Mouse (Mus musculus) heart, adult 2 months (tissue): ENCODE data around the gene Selenoo. TPM values are rescaled to one million over a fixed set of nuclear protein-coding genes. Genes with fewer than 3 reads are reported as not detected.

Source experiments
- DNase-seq, 2 experiments: peaks; one replicate each; pipeline ENCODE4 v3.0.0; 2021
- H3K27ac ChIP-seq: fragments of 200-600 bp; 2 replicates; pipeline ENCODE4 v1.8.1; 2022
- H3K27me3 ChIP-seq: fragments of 200-500 bp; 2 replicates; pipeline ENCODE4 v1.6.1; 2012; ENCODE audit warnings: mild to moderate bottlenecking, low read length, inconsistent platforms, mixed read lengths; ENCODE audit not compliant: control insufficient read depth, insufficient read depth
- H3K36me3 ChIP-seq: fragments of 200-500 bp; 2 replicates; pipeline ENCODE4 v1.6.1; 2012; ENCODE audit warnings: low read length, inconsistent platforms; ENCODE audit not compliant: control insufficient read depth, insufficient read depth
- H3K4me1 ChIP-seq: fragments of 200-500 bp; 2 replicates; pipeline ENCODE4 v1.6.1; 2011; ENCODE audit warnings: low read length; ENCODE audit not compliant: control insufficient read depth, insufficient read depth
- H3K4me3 ChIP-seq: fragments of 200-600 bp; 2 replicates; pipeline ENCODE4 v1.8.1; 2022
- H3K79me2 ChIP-seq: fragments of 200-500 bp; replicated peaks from 2 replicates; pipeline ENCODE4 v1.6.1; 2012; ENCODE audit warnings: mild to moderate bottlenecking, inconsistent platforms, low read length, moderate library complexity, mixed read lengths; ENCODE audit not compliant: control insufficient read depth, insufficient read depth
- H3K9ac ChIP-seq: fragments of 200-500 bp; 2 replicates; pipeline ENCODE4 v1.6.1; 2012; ENCODE audit warnings: low read depth, mild to moderate bottlenecking, control low read depth, inconsistent platforms, low read length, mixed read lengths
- CTCF ChIP-seq: fragments of 200-600 bp; IDR thresholded peaks from 2 replicates; pipeline ENCODE4 v1.8.1; 2022; ENCODE audit warnings: antibody characterized with exemption, mild to moderate bottlenecking, moderate library complexity
- EP300 ChIP-seq: fragments of 200-500 bp; IDR thresholded peaks from 2 replicates; pipeline ENCODE4 v1.6.1; 2011; ENCODE audit warnings: low read depth, low read length, control low read depth; ENCODE audit not compliant: insufficient read depth
- POLR2A ChIP-seq: fragments of 200-500 bp; IDR thresholded peaks from 2 replicates; pipeline ENCODE4 v1.6.1; 2011; ENCODE audit warnings: mild to moderate bottlenecking, low read depth, low read length, control low read depth; ENCODE audit not compliant: insufficient read depth
- WGBS: fragments of 180-500 bp; shearing (Covaris S2); methylation state at CpG from one replicate; pipeline ENCODE4 v1.1.7; 2018; 5-methylcytosine and 5-hydroxymethylcytosine counted together
- intact Hi-C: fragments of 180-260 bp; cut with DNase I; formaldehyde crosslinking; loops from one replicate; pipeline ENCODE4 v1.15.1; 2025
- polyA plus RNA-seq: library from polyadenylated mRNA; depleted of rRNA; stranded (reverse); fragments of >200 nt; gene quantifications from 2 replicates; pipeline ENCODE4 v1.2.3, GENCODE M21; 2012; rRNA removed
- total RNA-seq, 2 experiments: library from RNA; stranded (reverse); gene quantifications; 2 replicates each; pipeline ENCODE4 v1.2.3; 2021

Gene Selenoo
- total and polyA plus RNA-seq, 3 experiments: 13.6 to 20.7 (median 16.5) TPM

DNA sequence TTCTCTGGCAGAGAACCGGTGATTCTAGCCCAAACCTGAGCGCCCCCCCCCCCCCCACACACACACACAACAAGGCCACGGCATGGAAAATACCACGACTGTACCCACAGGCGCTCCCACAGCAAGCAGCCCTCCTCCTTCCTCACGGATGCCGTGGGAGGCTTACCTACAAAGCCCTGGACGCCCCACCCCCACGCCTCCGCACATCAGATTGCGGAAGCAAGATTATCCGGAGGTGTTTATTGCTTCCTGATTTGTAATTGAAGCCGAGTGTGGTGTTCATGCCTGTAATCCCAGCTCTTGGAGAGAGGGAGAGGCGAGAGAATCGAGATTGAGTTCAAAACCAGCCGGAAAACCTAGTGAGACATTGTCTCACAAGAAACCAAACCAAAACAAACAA lies 58.1 kb downstream of the Selenoo start:
- no peak overlapping the region for H3K9ac ChIP-seq
- H3K27ac ChIP-seq: no peak overlapping the region
- DNase-seq: peak; percentile 47 to 62
- no peak for TF ChIP-seq EP300
- no peak for TF ChIP-seq CTCF
- no peak for TF ChIP-seq POLR2A
- peaks cover 11% of the 10 kb centered on the region for H3K4me1 ChIP-seq
- 11% methylated on average over 16 of the region's 16 CpGs for WGBS
- no peaks in the 10 kb centered on the region for H3K79me2 ChIP-seq
- no peaks in the 10 kb centered on the region for H3K36me3 ChIP-seq
- intact Hi-C loops: loop anchor here (10.0 kb wide), 1 partner anchor 228 kb away; the partner anchor contains the start of genes Odf3b, Sco2 and Tymp
- H3K4me3 ChIP-seq: no peak overlapping the region; the same call in 1 of the 2 replicates
- H3K27me3 ChIP-seq: no peaks in the 10 kb centered on the region

GRCm38 (mm10) chr15:89147456-89147855 lies 58.6 kb downstream of the Selenoo start:
- Histone ChIP-seq H3K4me3 (no peak overlapping the region; the same call in 1 of the 2 replicates), H3K27ac (no peak overlapping the region), H3K9ac (no peak overlapping the region), H3K4me1 (peaks cover 7% of the 10 kb centered on the region), H3K27me3 (no peaks in the 10 kb centered on the region), H3K36me3 (no peaks in the 10 kb centered on the region), H3K79me2 (no peaks in the 10 kb centered on the region)
- DNase-seq: no peak
- 31% methylated on average over 10 of the region's 10 CpGs for WGBS
- TF ChIP-seq CTCF (no peak), EP300 (no peak), POLR2A (no peak)
- intact Hi-C loops: loop anchor here (10.0 kb wide), 1 partner anchor 227 kb away; the partner anchor contains the start of genes Odf3b, Sco2 and Tymp

DNA sequence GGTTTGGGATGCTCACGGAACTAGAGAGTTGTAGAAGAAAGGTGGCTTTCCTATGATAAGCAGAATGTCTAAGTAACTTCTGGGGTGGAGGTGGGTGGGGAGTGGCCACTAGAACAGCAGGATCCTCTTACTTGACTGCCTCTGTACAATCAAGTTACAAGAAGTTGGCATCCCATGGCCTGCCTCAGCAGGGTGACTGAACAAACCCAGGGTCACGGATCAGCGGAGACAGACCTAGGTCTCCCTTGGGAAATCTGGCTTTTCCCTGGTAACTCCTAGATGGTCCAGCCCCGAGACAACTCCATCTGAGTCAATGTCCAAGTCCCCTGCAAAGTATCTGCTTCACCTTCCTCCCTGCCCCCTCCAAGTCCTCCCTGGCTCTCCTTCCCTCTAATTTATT lies 59.0 kb downstream of the Selenoo start:
- WGBS: 63% methylated on average over 4 of the region's 4 CpGs
- intact Hi-C loops: loop anchor here (10.0 kb wide), 1 partner anchor 227 kb away; the partner anchor contains the start of genes Odf3b, Sco2 and Tymp
- no peak overlapping the region for H3K4me3 ChIP-seq
- TF ChIP-seq EP300 (no peak), CTCF (no peak), POLR2A (no peak)
- peaks cover 7% of the 10 kb centered on the region for H3K4me1 ChIP-seq
- no peaks in the 10 kb centered on the region for H3K79me2 ChIP-seq
- no peaks in the 10 kb centered on the region for H3K27me3 ChIP-seq
- H3K27ac ChIP-seq: no peak overlapping the region
- DNase-seq: no peak
- H3K36me3 ChIP-seq: no peaks in the 10 kb centered on the region
- H3K9ac ChIP-seq: no peak overlapping the region

DNA sequence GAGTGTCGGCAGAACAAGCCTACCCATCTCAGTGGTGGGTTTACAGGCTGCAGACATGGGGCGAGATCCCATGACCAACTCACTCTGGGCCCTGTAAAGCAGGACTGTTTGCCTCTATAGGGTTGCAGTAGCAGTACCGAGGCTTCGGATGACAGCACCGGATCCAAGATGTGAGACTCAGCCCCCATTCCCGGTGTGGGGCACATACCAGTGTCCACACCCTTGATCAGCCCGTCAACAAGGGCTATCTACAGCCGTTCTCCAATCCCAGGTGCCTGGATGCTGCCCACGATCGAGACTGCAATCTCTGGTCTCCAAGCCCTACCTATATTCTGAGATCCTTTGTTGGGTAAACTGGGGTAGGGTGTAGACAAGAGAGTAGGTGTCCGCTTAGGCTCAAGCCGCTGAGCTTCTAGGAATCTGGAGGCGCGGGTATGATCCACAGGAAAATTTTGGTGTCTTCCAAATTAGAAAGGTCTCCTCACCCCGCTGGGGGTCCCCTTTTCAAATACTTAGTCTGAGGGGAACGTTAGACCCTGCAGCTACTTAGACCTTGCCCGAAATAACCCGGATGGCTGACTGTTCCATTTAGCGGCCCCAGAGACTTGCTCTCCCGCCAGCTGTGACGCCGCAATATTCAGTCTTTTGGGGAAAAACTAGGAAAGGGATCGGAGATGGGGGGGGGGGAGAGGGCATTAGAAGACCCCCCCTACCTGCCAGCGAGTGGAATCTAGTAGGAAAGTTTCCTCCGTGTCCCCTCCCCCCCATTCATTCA lies 59.8 kb downstream of the Selenoo start:
- Histone ChIP-seq H3K4me1 (peaks cover 6% of the 10 kb centered on the region), H3K36me3 (no peaks in the 10 kb centered on the region), H3K27me3 (no peaks in the 10 kb centered on the region), H3K27ac (peak overlapping the region; percentile 80), H3K9ac (peak overlapping the region; percentile 78), H3K79me2 (no peaks in the 10 kb centered on the region), H3K4me3 (peak overlapping the region; percentile 80)
- intact Hi-C loops: loop anchor here (10.0 kb wide), 1 partner anchor 226 kb away; the partner anchor contains the start of genes Odf3b, Sco2 and Tymp
- TF ChIP-seq POLR2A (no peak), CTCF (no peak), EP300 (no peak)
- no peak for DNase-seq
- 11% methylated on average over 25 of the region's 25 CpGs for WGBS

GRCm38 (mm10) chr15:89149271-89150040 lies 60.6 kb downstream of the Selenoo start, which contains the start of gene Mapk11:
TSS of gene Mapk11 (minus strand) at chr15:89149628.
- peak within 1 kb of the TSS; percentile 80 for H3K4me3 ChIP-seq
- H3K79me2 ChIP-seq: no peaks in the 10 kb centered on the region
- DNase-seq: peak; percentile 72 to 75
- H3K36me3 ChIP-seq: no peaks in the 10 kb centered on the region
- H3K9ac ChIP-seq: peak within 1 kb of the TSS; percentile 78
- H3K27ac ChIP-seq: peak within 1 kb of the TSS; percentile 80
- no peaks in the 10 kb centered on the region for H3K27me3 ChIP-seq
- H3K4me1 ChIP-seq: peaks cover 6% of the 10 kb centered on the region
- intact Hi-C loops: loop anchor here (10.0 kb wide), 1 partner anchor 225 kb away; the partner anchor contains the start of genes Odf3b, Sco2 and Tymp
- under 1% methylated on average over 61 of the region's 61 CpGs for WGBS
- TF ChIP-seq EP300 (no peak), CTCF (no peak), POLR2A (no peak)

Other genes starting within 250 kb of the Selenoo start
- gene Pim3, start 226.9 kb upstream of the Selenoo start, total RNA-seq: 100 to 1,000 TPM in 1 of 2 experiments, 10 to 100 TPM in 1; 95.3 to 133 TPM
- 45.6 and 58.8 TPM in 2 replicates for gene Pim3, start 226.9 kb upstream of the Selenoo start, polyA plus RNA-seq
- gene Ttll8, start 134.7 kb upstream of the Selenoo start, total RNA-seq: not detected
- gene Ttll8, start 134.7 kb upstream of the Selenoo start, polyA plus RNA-seq: 0.12 and 0.18 TPM in 2 replicates
- gene Mlc1, start 110.1 kb upstream of the Selenoo start, total RNA-seq: not detected
- not detected in 2 replicates for gene Mlc1, start 110.1 kb upstream of the Selenoo start, polyA plus RNA-seq
- 100 to 1,000 TPM in 1 of 2 experiments, 10 to 100 TPM in 1; 96.4 to 107 TPM for gene Mov10l1, start 106.2 kb upstream of the Selenoo start, total RNA-seq
- gene Mov10l1, start 106.2 kb upstream of the Selenoo start, polyA plus RNA-seq: 51.7 and 85.0 TPM in 2 replicates
- gene Panx2, start 29.4 kb upstream of the Selenoo start, total RNA-seq: 1 to 10 TPM in 1 of 2 experiments, under 1 TPM in 1; 0.91 to 1.3 TPM
- gene Panx2, start 29.4 kb upstream of the Selenoo start, polyA plus RNA-seq: 1.3 and 2.1 TPM in 2 replicates
- gene Trabd, start 14.0 kb upstream of the Selenoo start, total RNA-seq: 10 to 100 TPM; 48.8 to 51.5 TPM
- 38.3 and 47.8 TPM in 2 replicates for gene Trabd, start 14.0 kb upstream of the Selenoo start, polyA plus RNA-seq
- gene Tubgcp6, start 34.0 kb downstream of the Selenoo start, total RNA-seq: 1 to 10 TPM; 7.3 to 8.7 TPM
- gene Tubgcp6, start 34.0 kb downstream of the Selenoo start, polyA plus RNA-seq: 16.2 and 18.7 TPM in 2 replicates
- gene Hdac10, start 39.6 kb downstream of the Selenoo start, total RNA-seq: 1 to 10 TPM; 6.3 to 7.6 TPM
- gene Hdac10, start 39.6 kb downstream of the Selenoo start, polyA plus RNA-seq: 19.5 and 23.1 TPM in 2 replicates
- gene Mapk12, start 51.6 kb downstream of the Selenoo start, total RNA-seq: 10 to 100 TPM; 20.7 to 21.1 TPM
- 30.5 and 43.2 TPM in 2 replicates for gene Mapk12, start 51.6 kb downstream of the Selenoo start, polyA plus RNA-seq
- 1 to 10 TPM; 1.9 to 2.0 TPM for gene Mapk11, start 60.5 kb downstream of the Selenoo start, total RNA-seq
- 4.7 and 5.2 TPM in 2 replicates for gene Mapk11, start 60.5 kb downstream of the Selenoo start, polyA plus RNA-seq
- gene Plxnb2, start 91.7 kb downstream of the Selenoo start, total RNA-seq: 10 to 100 TPM; 75.7 to 93.5 TPM
- gene Plxnb2, start 91.7 kb downstream of the Selenoo start, polyA plus RNA-seq: 92.3 and 121 TPM in 2 replicates
- gene Dennd6b, start 107.4 kb downstream of the Selenoo start, total RNA-seq: 1 to 10 TPM; 8.4 to 9.1 TPM
- gene Dennd6b, start 107.4 kb downstream of the Selenoo start, polyA plus RNA-seq: 24.0 and 27.7 TPM in 2 replicates
- gene Ppp6r2, start 122.5 kb downstream of the Selenoo start, total RNA-seq: 10 to 100 TPM; 66.7 to 79.0 TPM
- 73.2 and 107 TPM in 2 replicates for gene Ppp6r2, start 122.5 kb downstream of the Selenoo start, polyA plus RNA-seq
- 10 to 100 TPM; 61.3 to 63.6 TPM for gene Sbf1, start 226.2 kb downstream of the Selenoo start, total RNA-seq
- 116 and 150 TPM in 2 replicates for gene Sbf1, start 226.2 kb downstream of the Selenoo start, polyA plus RNA-seq
- not detected for gene Adm2, start 233.6 kb downstream of the Selenoo start, total RNA-seq
- gene Adm2, start 233.6 kb downstream of the Selenoo start, polyA plus RNA-seq: not detected in 2 replicates
- gene Miox, start 245.3 kb downstream of the Selenoo start, total RNA-seq: not detected
- not detected in 2 replicates for gene Miox, start 245.3 kb downstream of the Selenoo start, polyA plus RNA-seq